Mouse (Mus musculus) limb, embryonic 15.5 days (tissue): Measurements from ENCODE around the gene Dpp10. TPM values are rescaled to one million over a fixed set of nuclear protein-coding genes. Genes with fewer than 3 reads are reported as not detected.

Experiments
- ATAC-seq: fragments of 200-750 bp; cut with Nextera tagmentation; 2 replicates; pipeline ENCODE4 v1.8.0; 2017; ENCODE audit warnings: low read depth, moderate TSS enrichment; ENCODE audit not compliant: insufficient number of reproducible peaks, low FRiP score, low TSS enrichment
- H3K27ac ChIP-seq: fragments of 300-500 bp; sonication (generic); 2 replicates; pipeline ENCODE4 v1.5.1; 2015; ENCODE audit warnings: moderate library complexity, mild to moderate bottlenecking, inconsistent platforms
- H3K27me3 ChIP-seq: fragments of 300-500 bp; sonication (generic); 2 replicates; pipeline ENCODE4 v1.6.1; 2015; ENCODE audit warnings: inconsistent platforms
- H3K36me3 ChIP-seq: fragments of 300-500 bp; sonication (generic); 2 replicates; pipeline ENCODE4 v1.6.1; 2015; ENCODE audit warnings: inconsistent platforms
- H3K4me1 ChIP-seq: fragments of 300-500 bp; sonication (generic); 2 replicates; pipeline ENCODE4 v1.6.1; 2015; ENCODE audit warnings: inconsistent platforms
- H3K4me2 ChIP-seq: fragments of 300-500 bp; sonication (generic); 2 replicates; pipeline ENCODE4 v1.6.1; 2015; ENCODE audit warnings: mild to moderate bottlenecking, inconsistent platforms
- H3K4me3 ChIP-seq: fragments of 300-500 bp; sonication (generic); 2 replicates; pipeline ENCODE4 v1.5.1; 2015; ENCODE audit warnings: mild to moderate bottlenecking, inconsistent platforms
- H3K9ac ChIP-seq: fragments of 300-500 bp; sonication (generic); 2 replicates; pipeline ENCODE4 v1.6.1; 2015; ENCODE audit warnings: inconsistent platforms
- H3K9me3 ChIP-seq: fragments of 300-500 bp; sonication (generic); 2 replicates; pipeline ENCODE4 v1.6.1; 2016; ENCODE audit warnings: inconsistent platforms
- WGBS: fragments of 180-500 bp; shearing (Covaris S2); methylation state at CpG from one replicate; pipeline ENCODE4 v1.1.7; 2015; 5-methylcytosine and 5-hydroxymethylcytosine counted together
- polyA plus RNA-seq: library from polyadenylated mRNA; unstranded; fragments of >200 nt; fragmentation: Nextera tagmentation; extraction: Ambion mirVana; gene quantifications from 2 replicates; pipeline ENCODE4 v1.2.1, GENCODE M21; 2015

Dpp10 gene
- polyA plus RNA-seq, 1 experiment from 2014 or later, result 0.46 TPM

DNA sequence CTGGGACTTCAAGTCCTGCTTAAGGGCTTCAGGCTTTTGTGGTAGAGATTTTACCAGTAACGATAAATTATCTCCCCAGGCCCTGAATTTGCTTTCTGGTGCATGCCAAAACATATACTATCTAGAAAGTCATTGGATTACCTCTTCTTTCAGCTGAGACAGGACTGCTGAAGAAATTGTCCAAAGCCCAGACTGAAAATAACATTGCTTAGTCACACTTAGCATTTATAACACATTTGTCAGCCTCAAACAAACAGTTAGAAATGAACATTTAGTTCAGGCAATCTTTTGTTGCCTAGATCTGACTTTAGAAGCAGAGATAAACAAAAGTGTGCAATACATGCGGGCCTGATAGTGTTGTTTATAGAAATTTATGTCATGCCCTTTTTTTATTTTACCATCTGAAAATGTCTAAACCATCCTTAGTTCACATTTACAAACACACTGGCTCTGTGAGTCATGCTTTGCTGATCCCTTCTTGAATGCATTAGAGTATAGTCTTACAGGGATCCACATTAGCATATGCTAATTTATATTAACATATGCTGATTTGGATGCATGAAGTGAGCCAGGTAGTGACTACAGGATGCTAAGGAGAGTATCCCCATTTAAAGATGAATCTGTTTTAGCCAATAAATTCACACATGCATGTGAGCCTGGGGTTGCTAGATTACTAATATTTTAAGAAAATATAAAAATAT lies 59.9 kb downstream of the Dpp10 start:
- Histone ChIP-seq H3K36me3 (no peaks in the 10 kb centered on the region), H3K4me2 (no peak overlapping the region), H3K4me1 (no peaks in the 10 kb centered on the region), H3K4me3 (no peak overlapping the region), H3K9me3 (no peaks in the 10 kb centered on the region), H3K27me3 (no peaks in the 10 kb centered on the region), H3K9ac (no peak overlapping the region), H3K27ac (no peak overlapping the region)
- ATAC-seq, result no peak
- 80% methylated on average over 2 of the region's 2 CpGs for WGBS

- no peaks in the 10 kb centered on the region for H3K9me3 ChIP-seq
- ATAC-seq, result no peak
- no peak overlapping the region for H3K9ac ChIP-seq
- 43% methylated on average over 1 of the region's 1 CpGs for WGBS
- no peak overlapping the region for H3K27ac ChIP-seq
- H3K4me3 ChIP-seq, result no peak overlapping the region
- H3K4me2 ChIP-seq, result no peak overlapping the region
- no peaks in the 10 kb centered on the region for H3K27me3 ChIP-seq
- H3K36me3 ChIP-seq, result no peaks in the 10 kb centered on the region
- H3K4me1 ChIP-seq, result no peaks in the 10 kb centered on the region
Observed at GRCm38 (mm10) chr1:123978597-123978996, 66.8 kb downstream of the Dpp10 start.

GRCm38 (mm10) chr1:123974621-123975020 lies 70.7 kb downstream of the Dpp10 start:
- no peak overlapping the region for H3K9ac ChIP-seq
- no peak overlapping the region for H3K27ac ChIP-seq
- no peaks in the 10 kb centered on the region for H3K36me3 ChIP-seq
- H3K27me3 ChIP-seq, result no peaks in the 10 kb centered on the region
- H3K4me1 ChIP-seq, result no peaks in the 10 kb centered on the region
- ATAC-seq, result no peak
- H3K4me3 ChIP-seq, result no peak overlapping the region
- 17% methylated on average over 3 of the region's 3 CpGs for WGBS
- no peak overlapping the region for H3K4me2 ChIP-seq
- no peaks in the 10 kb centered on the region for H3K9me3 ChIP-seq

GRCm38 (mm10) chr1:123946149-123946548 lies 99.2 kb downstream of the Dpp10 start:
- H3K9me3 ChIP-seq, result no peaks in the 10 kb centered on the region
- WGBS, result 45% methylated on average over 4 of the region's 4 CpGs
- H3K9ac ChIP-seq, result no peak overlapping the region
- H3K27me3 ChIP-seq, result no peaks in the 10 kb centered on the region
- H3K4me2 ChIP-seq, result no peak overlapping the region
- ATAC-seq, result no peak
- H3K4me3 ChIP-seq, result no peak overlapping the region
- H3K4me1 ChIP-seq, result no peaks in the 10 kb centered on the region
- no peaks in the 10 kb centered on the region for H3K36me3 ChIP-seq
- no peak overlapping the region for H3K27ac ChIP-seq

DNA sequence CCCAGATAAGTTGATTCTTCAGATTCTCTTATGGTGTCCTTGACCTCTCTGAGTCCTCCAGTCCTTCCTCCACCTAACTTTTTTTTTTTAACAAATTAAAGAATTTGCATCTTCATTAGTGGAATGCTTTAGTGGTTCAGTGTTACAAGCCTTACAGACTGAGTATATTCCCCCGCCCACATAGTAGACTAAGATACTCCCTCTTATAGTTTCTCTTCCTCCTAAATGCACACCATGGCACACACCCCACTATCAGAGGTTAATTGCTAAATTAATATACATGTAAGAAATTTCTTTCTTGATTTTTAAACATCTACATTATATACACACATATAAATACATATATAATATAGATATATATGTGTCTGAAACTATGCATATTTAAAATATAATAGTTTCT lies 104.5 kb downstream of the Dpp10 start:
- Histone ChIP-seq H3K9me3 (no peaks in the 10 kb centered on the region), H3K4me2 (no peak overlapping the region), H3K4me1 (no peaks in the 10 kb centered on the region), H3K9ac (no peak overlapping the region), H3K36me3 (no peaks in the 10 kb centered on the region), H3K27me3 (no peaks in the 10 kb centered on the region), H3K4me3 (no peak overlapping the region), H3K27ac (no peak overlapping the region)
- ATAC-seq, result no peak
- 91% methylated on average over 1 of the region's 1 CpGs for WGBS

- Histone ChIP-seq H3K36me3 (no peaks in the 10 kb centered on the region), H3K4me2 (no peak overlapping the region)
- WGBS, result 66% methylated on average over 7 of the region's 7 CpGs
Observed at GRCm38 (mm10) chr1:123933812-123934727, 111.3 kb downstream of the Dpp10 start.

DNA sequence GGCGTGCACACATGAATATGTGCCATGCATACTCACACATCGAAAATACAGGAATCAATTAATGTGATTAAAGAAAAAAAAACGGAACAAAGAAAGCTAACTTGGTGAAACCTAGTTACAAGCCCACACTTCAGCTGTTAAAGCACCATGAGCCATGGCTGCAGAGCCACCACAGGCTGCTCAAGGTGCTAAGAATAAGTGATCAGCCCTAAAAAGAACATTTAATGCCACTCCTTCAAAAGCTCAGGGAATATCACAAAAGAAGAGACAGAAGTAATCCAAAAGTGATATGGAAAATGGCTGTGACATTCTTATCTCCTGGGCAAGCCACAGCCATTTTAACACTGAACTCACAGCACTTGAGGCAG lies 117.4 kb downstream of the Dpp10 start:
- Histone ChIP-seq H3K4me3 (no peak overlapping the region), H3K9ac (no peak overlapping the region), H3K27me3 (no peaks in the 10 kb centered on the region), H3K36me3 (no peaks in the 10 kb centered on the region), H3K4me1 (no peaks in the 10 kb centered on the region), H3K9me3 (no peaks in the 10 kb centered on the region), H3K27ac (no peak overlapping the region), H3K4me2 (no peak overlapping the region)
- ATAC-seq, result no peak
- whole genome bisulfite sequencing, result 61% methylated on average over 3 of the region's 3 CpGs

More at GRCm38 (mm10) chr1:123933812-123934727, 111.3 kb downstream of the Dpp10 start:
- Histone ChIP-seq H3K4me1 (no peaks in the 10 kb centered on the region), H3K4me3 (no peak overlapping the region), H3K9me3 (no peaks in the 10 kb centered on the region), H3K9ac (no peak overlapping the region), H3K27ac (no peak overlapping the region), H3K27me3 (no peaks in the 10 kb centered on the region)
- ATAC-seq, result no peak

GRCm38 (mm10) chr1:123927278-123928002 lies 117.9 kb downstream of the Dpp10 start:
- Histone ChIP-seq H3K4me2 (no peak overlapping the region), H3K36me3 (no peaks in the 10 kb centered on the region), H3K4me1 (no peaks in the 10 kb centered on the region), H3K27ac (no peak overlapping the region), H3K27me3 (no peaks in the 10 kb centered on the region), H3K4me3 (no peak overlapping the region), H3K9me3 (no peaks in the 10 kb centered on the region), H3K9ac (no peak overlapping the region)
- ATAC-seq, result no peak

- Histone ChIP-seq H3K4me3 (no peak overlapping the region), H3K9ac (no peak overlapping the region), H3K4me1 (no peaks in the 10 kb centered on the region), H3K36me3 (no peaks in the 10 kb centered on the region), H3K9me3 (no peaks in the 10 kb centered on the region), H3K27ac (no peak overlapping the region), H3K27me3 (no peaks in the 10 kb centered on the region), H3K4me2 (no peak overlapping the region)
- ATAC-seq, result no peak
- 61% methylated on average over 1 of the region's 1 CpGs for WGBS
Observed at GRCm38 (mm10) chr1:123924905-123925304, 120.5 kb downstream of the Dpp10 start.

GRCm38 (mm10) chr1:123923907-123924306 lies 121.5 kb downstream of the Dpp10 start:
- no peak overlapping the region for H3K27ac ChIP-seq
- H3K9me3 ChIP-seq, result no peaks in the 10 kb centered on the region
- H3K36me3 ChIP-seq, result no peaks in the 10 kb centered on the region
- no peaks in the 10 kb centered on the region for H3K27me3 ChIP-seq
- H3K4me2 ChIP-seq, result no peak overlapping the region
- ATAC-seq, result no peak
- H3K9ac ChIP-seq, result no peak overlapping the region
- H3K4me3 ChIP-seq, result no peak overlapping the region
- no peaks in the 10 kb centered on the region for H3K4me1 ChIP-seq
- 85% methylated on average over 2 of the region's 2 CpGs for WGBS

- Histone ChIP-seq H3K4me1 (no peaks in the 10 kb centered on the region), H3K9ac (no peak overlapping the region), H3K27me3 (no peaks in the 10 kb centered on the region), H3K27ac (no peak overlapping the region), H3K4me3 (no peak overlapping the region), H3K4me2 (no peak overlapping the region), H3K36me3 (no peaks in the 10 kb centered on the region), H3K9me3 (no peaks in the 10 kb centered on the region)
- 81% methylated on average over 1 of the region's 1 CpGs for WGBS
- ATAC-seq, result no peak
Observed at GRCm38 (mm10) chr1:123919606-123920005, 125.8 kb downstream of the Dpp10 start.

DNA sequence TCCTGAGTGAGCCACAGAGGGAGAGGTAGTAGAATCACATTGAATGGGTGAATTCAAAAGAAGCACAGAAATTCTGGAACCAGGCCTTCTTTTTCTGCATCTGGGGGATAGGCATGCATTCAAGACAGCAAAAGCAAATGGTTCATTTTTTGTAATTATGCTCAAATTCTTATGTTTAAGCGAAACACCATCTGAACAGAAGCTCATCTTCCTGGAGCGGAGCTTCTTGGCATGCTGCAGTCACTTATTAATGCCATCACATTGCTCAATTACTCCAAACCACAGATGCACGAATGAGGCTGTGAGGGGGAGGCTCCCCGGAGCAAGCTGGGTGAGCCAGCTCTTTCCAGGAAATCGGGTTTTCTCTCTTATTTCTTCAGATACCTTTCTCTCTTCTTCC lies 142.7 kb downstream of the Dpp10 start:
- WGBS, result 74% methylated on average over 5 of the region's 5 CpGs
- no peak overlapping the region for H3K4me2 ChIP-seq
- no peaks in the 10 kb centered on the region for H3K27me3 ChIP-seq
- H3K36me3 ChIP-seq, result no peaks in the 10 kb centered on the region
- no peaks in the 10 kb centered on the region for H3K4me1 ChIP-seq
- ATAC-seq, result no peak
- H3K9ac ChIP-seq, result no peak overlapping the region
- no peak overlapping the region for H3K4me3 ChIP-seq
- no peak overlapping the region for H3K27ac ChIP-seq
- H3K9me3 ChIP-seq, result no peaks in the 10 kb centered on the region
